Comparison of ENCODE assay signal across 11 mouse cellular contexts in the genomic region with DNA sequence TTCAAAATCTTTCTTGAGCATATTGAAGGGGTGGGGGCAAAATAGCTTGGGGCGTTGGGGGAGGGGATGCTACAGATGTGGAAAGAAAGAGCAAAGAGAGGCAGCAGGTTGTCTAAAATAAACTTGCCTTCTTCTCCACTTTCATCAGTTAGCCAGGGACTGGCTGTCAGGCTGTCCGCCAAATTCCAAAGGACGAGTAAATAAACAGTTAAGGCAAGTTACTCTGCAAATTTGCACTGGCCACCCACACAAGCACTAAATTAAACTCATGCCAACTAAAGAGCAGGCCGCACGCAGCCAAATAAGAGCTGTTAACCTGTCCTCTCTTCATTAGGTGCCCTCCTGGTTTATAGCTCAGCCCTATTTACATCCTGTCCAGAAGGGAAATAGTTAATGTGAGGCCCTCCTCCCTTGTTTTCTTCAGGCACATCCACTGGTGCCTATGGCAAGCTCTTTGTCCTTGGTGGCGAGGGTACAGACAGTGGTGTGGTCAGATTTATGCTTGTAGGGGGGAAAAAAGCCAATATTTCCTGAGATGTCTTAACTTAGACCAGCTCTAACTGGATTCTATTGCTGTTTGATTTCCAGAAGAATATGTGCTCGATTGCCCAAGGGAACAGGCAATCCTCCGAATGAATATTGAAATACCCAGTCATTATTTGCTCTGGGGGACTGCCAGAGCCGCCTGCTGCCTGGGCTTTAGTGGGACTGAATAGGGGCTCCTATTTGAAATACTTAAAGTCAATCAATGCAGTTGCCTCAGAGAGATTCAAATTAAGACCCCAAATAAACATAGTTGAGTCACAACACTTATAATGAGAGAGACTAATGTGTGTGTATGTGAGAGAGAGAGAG. TPM values are rescaled to one million over a fixed set of nuclear protein-coding genes. Genes with fewer than 3 reads are reported as not detected.
DNase-seq lines count a peak whose midpoint lies in the region; ATAC-seq and TF ChIP-seq lines count a peak whose summit lies in the region.
"Had no signal": no experiment of that assay in that cellular context is flagged by ENCODE, and none has a peak within 500 bp of the region (broad histone marks: within the 10 kb centered on the region; RNA-seq: fewer than 3 reads in every experiment).

No protein-coding gene starts in this region.

- no peak overlapping the region for H3K4me3 ChIP-seq in lung, embryonic 14.5 days (ENCODE audit: low read depth, low read length)
- no peak overlapping the region for H3K4me3 ChIP-seq in lung, adult 2 months (replicated peaks; ENCODE audit: extremely low read depth, low read depth, low read length)
- H3K4me3 ChIP-seq in forebrain, embryonic 16.5 days (replicated peaks; ENCODE audit: low read length): no peak overlapping the region
- no peak overlapping the region for H3K4me3 ChIP-seq in limb, embryonic 14.5 days (replicated peaks; ENCODE audit: low read length)
- no peak overlapping the region for H3K4me3 ChIP-seq in midbrain, postnatal 0 days (ENCODE audit: low read depth, low read length)
- H3K4me3 ChIP-seq: limb, embryonic 12.5 days had no signal

- no peaks in the 10 kb centered on the region for H3K9me3 ChIP-seq in lung, embryonic 14.5 days (ENCODE audit: low read depth, low read length)
- H3K9me3 ChIP-seq in forebrain, embryonic 16.5 days (ENCODE audit: control insufficient read depth, low read length): no peaks in the 10 kb centered on the region
- H3K9me3 ChIP-seq in limb, embryonic 14.5 days (ENCODE audit: control insufficient read depth, low read length): no peaks in the 10 kb centered on the region
- no peaks in the 10 kb centered on the region for H3K9me3 ChIP-seq in midbrain, postnatal 0 days (ENCODE audit: low read length)
- H3K9me3 ChIP-seq: limb, embryonic 12.5 days had no signal

- 23% methylated on average over 9 of the region's 9 CpGs for whole genome bisulfite sequencing in lung, embryonic 14.5 days
- 37% methylated on average over 9 of the region's 9 CpGs for WGBS in lung, adult 2 months
- WGBS in forebrain, embryonic 16.5 days: 25% methylated on average over 9 of the region's 9 CpGs
- WGBS in limb, embryonic 14.5 days: 30% methylated on average over 9 of the region's 9 CpGs
- WGBS in midbrain, postnatal 0 days: 49% methylated on average over 9 of the region's 9 CpGs

- H3K4me1 ChIP-seq in lung, embryonic 14.5 days (ENCODE audit: insufficient read depth): peaks cover 4% of the 10 kb centered on the region
- 0 out of 2 replicates have a peak, but pooled peaks cover 3% of the 10 kb centered on the region for H3K4me1 ChIP-seq in lung, adult 2 months (ENCODE audit: control insufficient read depth, insufficient read depth, low read length)
- H3K4me1 ChIP-seq in forebrain, embryonic 16.5 days (replicated peaks; ENCODE audit: control insufficient read depth, insufficient read depth, low read length): peaks cover 27% of the 10 kb centered on the region
- peaks cover 13% of the 10 kb centered on the region; the same call in 1 of the 2 replicates for H3K4me1 ChIP-seq in limb, embryonic 14.5 days (ENCODE audit: control insufficient read depth, insufficient read depth, low read length)
- H3K4me1 ChIP-seq in midbrain, postnatal 0 days (ENCODE audit: insufficient read depth, low read length): peaks cover 14% of the 10 kb centered on the region

- no peak overlapping the region for H3K4me2 ChIP-seq in lung, embryonic 14.5 days
- peak overlapping the region; percentile 26 for H3K4me2 ChIP-seq in forebrain, embryonic 16.5 days (ENCODE audit: low read length)
- no peak overlapping the region for H3K4me2 ChIP-seq in limb, embryonic 14.5 days (replicated peaks; ENCODE audit: low read depth, low read length, severe bottlenecking)
- H3K4me2 ChIP-seq in midbrain, postnatal 0 days (ENCODE audit: low read depth, low read length, poor library complexity, severe bottlenecking): no peak overlapping the region
- H3K4me2 ChIP-seq: heart, embryonic 11.5 days; limb, embryonic 12.5 days had no signal

- no peak for TF ChIP-seq CTCF in lung, embryonic 14.5 days (IDR thresholded peaks at IDR 0.05; ENCODE audit: low read depth)
- no peak for TF ChIP-seq CTCF in lung, adult 2 months (IDR thresholded peaks at IDR 0.05; ENCODE audit: insufficient read depth, low read length)
- no peak for TF ChIP-seq CTCF in midbrain, postnatal 0 days (IDR thresholded peaks at IDR 0.05)

- no peaks in the 10 kb centered on the region for H3K36me3 ChIP-seq in lung, embryonic 14.5 days (ENCODE audit: insufficient read depth)
- no peaks in the 10 kb centered on the region for H3K36me3 ChIP-seq in forebrain, embryonic 16.5 days (ENCODE audit: control insufficient read depth, insufficient read depth)
- H3K36me3 ChIP-seq in limb, embryonic 14.5 days (ENCODE audit: control insufficient read depth, insufficient read depth, low read length): no peaks in the 10 kb centered on the region
- no peaks in the 10 kb centered on the region for H3K36me3 ChIP-seq in midbrain, postnatal 0 days (ENCODE audit: insufficient read depth, low read length)
- H3K36me3 ChIP-seq: limb, embryonic 12.5 days had no signal

- ATAC-seq in lung, embryonic 14.5 days (ENCODE audit: insufficient read depth): 0 out of 2 replicates have a peak, but pooled peaks have one; percentile 21
- ATAC-seq in forebrain, embryonic 16.5 days: peak; percentile 78
- no peak for ATAC-seq in limb, embryonic 14.5 days (ENCODE audit: low FRiP score, low read depth)
- no peak for ATAC-seq in midbrain, postnatal 0 days (ENCODE audit: low FRiP score)
- ATAC-seq in erythroid progenitor cell, adult 5-6 weeks (replicated peaks; ENCODE audit: low FRiP score, poor library complexity, severe bottlenecking): no peak

- DNase-seq in lung, embryonic 14.5 days: peak; percentile 52
- DNase-seq in lung, adult 2 months: no peak
- DNase-seq in limb, embryonic 14.5 days (ENCODE audit: low spot score): peak; percentile 13
- peak; percentile 21 for DNase-seq in midbrain, postnatal 0 days (ENCODE audit: low spot score)
- DNase-seq in adrenal gland, postnatal 25 days: no peak
- DNase-seq in cerebellum, adult 18-20 months: no peak
- DNase-seq: cerebellum, adult 2 months had no signal

- TF ChIP-seq POLR2A in lung, adult 2 months (IDR thresholded peaks at IDR 0.05; ENCODE audit: borderline replicate concordance, extremely low read depth, low read depth, low read length): no peak
- TF ChIP-seq POLR2A in limb, embryonic 14.5 days (IDR thresholded peaks at IDR 0.05; ENCODE audit: borderline replicate concordance, extremely low read depth, insufficient read depth, insufficient read length): no peak

- no peak overlapping the region for H3K9ac ChIP-seq in lung, embryonic 14.5 days
- H3K9ac ChIP-seq in forebrain, embryonic 16.5 days (replicated peaks; ENCODE audit: low read depth, low read length): 0 out of 2 replicates have a peak overlapping the region, but pooled peaks have one; percentile 10
- H3K9ac ChIP-seq in limb, embryonic 14.5 days (ENCODE audit: low read depth, low read length, severe bottlenecking): no peak overlapping the region
- no peak overlapping the region for H3K9ac ChIP-seq in midbrain, postnatal 0 days (replicated peaks; ENCODE audit: low read length, poor library complexity, severe bottlenecking)
- H3K9ac ChIP-seq: limb, embryonic 12.5 days had no signal

- H3K27ac ChIP-seq in lung, embryonic 14.5 days (ENCODE audit: low read depth): no peak overlapping the region
- H3K27ac ChIP-seq in forebrain, embryonic 16.5 days (ENCODE audit: low read length): peak overlapping the region; percentile 65
- no peak overlapping the region for H3K27ac ChIP-seq in limb, embryonic 14.5 days (replicated peaks; ENCODE audit: low read depth, low read length)
- peak overlapping the region; percentile 62 for H3K27ac ChIP-seq in midbrain, postnatal 0 days (ENCODE audit: low read depth, low read length)
- H3K27ac ChIP-seq: limb, embryonic 12.5 days had no signal

- H3K27me3 ChIP-seq in lung, embryonic 14.5 days (ENCODE audit: insufficient read depth, low read length): no peaks in the 10 kb centered on the region
- H3K27me3 ChIP-seq in forebrain, embryonic 16.5 days (replicated peaks; ENCODE audit: control insufficient read depth, insufficient read depth, low read length): no peaks in the 10 kb centered on the region
- no peaks in the 10 kb centered on the region for H3K27me3 ChIP-seq in limb, embryonic 14.5 days (ENCODE audit: control insufficient read depth, insufficient read depth, low read length)
- no peaks in the 10 kb centered on the region for H3K27me3 ChIP-seq in midbrain, postnatal 0 days (ENCODE audit: insufficient read depth, low read length)
- H3K27me3 ChIP-seq: limb, embryonic 12.5 days had no signal

RNA-seq across cellular contexts. Expression of a gene that starts 29.7 kb away (rescaled TPM):
- polyA plus RNA-seq in lung, embryonic 14.5 days (2014; fragmentation: Nextera tagmentation; extraction: Ambion mirVana): 16.2 and 18.1 TPM in 2 replicates
- polyA plus RNA-seq in lung, adult 2 months (2012; rRNA removed): 1.1 and 1.5 TPM in 2 replicates
- polyA plus RNA-seq in forebrain, embryonic 16.5 days (2015; fragmentation: Nextera tagmentation; extraction: Ambion mirVana): 15.5 and 18.2 TPM in 2 replicates
- polyA plus RNA-seq in limb, embryonic 14.5 days (2012; rRNA removed): 5.8 and 6.0 TPM in 2 replicates
- polyA plus RNA-seq in limb, embryonic 14.5 days (2014; fragmentation: Nextera tagmentation; extraction: Ambion mirVana): 10.9 and 13.6 TPM in 2 replicates
- 36.1 and 38.6 TPM in 2 replicates for total RNA-seq in midbrain, postnatal 0 days (2014; rRNA removed)
- 21.0 and 28.2 TPM in 2 replicates for polyA plus RNA-seq in midbrain, postnatal 0 days (2015; fragmentation: Nextera tagmentation; extraction: Ambion mirVana)
- 0.36 TPM in 1 of 2 replicates, not detected in the other for total RNA-seq in erythroid progenitor cell, adult 5-6 weeks (2015; ENCODE audit: low replicate concordance)
- total RNA-seq in erythroid progenitor cell, adult 5-6 weeks (2017; ENCODE audit: low replicate concordance): not detected in 2 replicates
- 2.3 and 4.1 TPM in 2 replicates for total RNA-seq in adrenal gland, postnatal 25 days (2021)

Comparison
In these comparisons a context has a peak if more than half of its experiments do, and no peak if none do; other contexts are left out.
1. DNase-seq: peak in lung, embryonic 14.5 days (single experiment), limb, embryonic 14.5 days (single experiment) and midbrain, postnatal 0 days (single experiment); none in lung, adult 2 months (single experiment), adrenal gland, postnatal 25 days (single experiment) and cerebellum, adult 18-20 months (0 of 2).
2. ATAC-seq: peak in lung, embryonic 14.5 days (single experiment) and forebrain, embryonic 16.5 days (single experiment); none in limb, embryonic 14.5 days (single experiment), midbrain, postnatal 0 days (single experiment) and erythroid progenitor cell, adult 5-6 weeks (single experiment).
3. H3K27ac ChIP-seq: peak in forebrain, embryonic 16.5 days (single experiment) and midbrain, postnatal 0 days (single experiment); none in lung, embryonic 14.5 days (single experiment) and limb, embryonic 14.5 days (single experiment).